Mouse (Mus musculus) heart, postnatal 10 days (tissue): ENCODE results near the gene Vmn2r109. TPM values are rescaled to one million over a fixed set of nuclear protein-coding genes. Genes with fewer than 3 reads are reported as not detected.
"Not testable (repeated sequence)": the region's sequence is repeated elsewhere in the genome, so short reads cannot be mapped to it uniquely, and the experiment has no call there.

Source experiments
- DNase-seq, 2 experiments: peaks; one replicate each; pipeline ENCODE4 v3.0.0; 2021
- intact Hi-C: fragments of 180-260 bp; cut with DNase I; formaldehyde crosslinking; loops from one replicate; pipeline ENCODE4 v1.15.1; 2025
- total RNA-seq, 2 experiments: library from RNA; stranded (reverse); gene quantifications; 2 replicates each; pipeline ENCODE4 v1.2.3; 2021

Vmn2r109 gene
- not detected for total RNA-seq

- intact Hi-C loops = no loop called here
Measured at GRCm38 (mm10) chr17:20564656-20565055, at the start of gene Vmn2r109. Gene Vmn2r109 (minus strand): TSS chr17:20564756.

GRCm38 (mm10) chr17:20596323-20596722, 31.8 kb upstream of the Vmn2r109 start, which contains the start of gene Vmn2r110:
Gene Vmn2r110 (minus strand): TSS chr17:20596423.
- DNase-seq = no peak

More at GRCm38 (mm10) chr17:20564656-20565055, at the start of gene Vmn2r109:
- DNase-seq = no peak

GRCm38 (mm10) chr17:20508247-20508646, 56.3 kb downstream of the Vmn2r109 start:
- intact Hi-C loops, DNase-seq: not testable (repeated sequence)

More at GRCm38 (mm10) chr17:20596323-20596722, 31.8 kb upstream of the Vmn2r109 start, which contains the start of gene Vmn2r110:
- intact Hi-C loops = no loop called here

- intact Hi-C loops = no loop called here
- no peak for DNase-seq
Measured at GRCm38 (mm10) chr17:20497858-20498257, 66.7 kb downstream of the Vmn2r109 start, which contains the start of gene Vmn1r225. Gene Vmn1r225 (plus strand): TSS chr17:20498158.

Other genes starting within 250 kb of the Vmn2r109 start
- not detected for gene Vmn2r107, start 219.5 kb downstream of the Vmn2r109 start, total RNA-seq
- gene Vmn1r224, start 150.6 kb downstream of the Vmn2r109 start, total RNA-seq = not detected
- not detected for gene Vmn2r108, start 83.4 kb downstream of the Vmn2r109 start, total RNA-seq
- gene Vmn1r225, start 66.6 kb downstream of the Vmn2r109 start, total RNA-seq = not detected
- gene Vmn2r110, start 31.7 kb upstream of the Vmn2r109 start, total RNA-seq = not detected
- not detected for gene Fpr-rs3, start 60.1 kb upstream of the Vmn2r109 start, total RNA-seq
- gene Vmn1r226, start 118.1 kb upstream of the Vmn2r109 start, total RNA-seq = not detected
- not detected for gene Vmn1r227, start 165.1 kb upstream of the Vmn2r109 start, total RNA-seq
- gene Vmn1r228, start 221.4 kb upstream of the Vmn2r109 start, total RNA-seq = not detected
- not detected for gene Vmn1r229, start 246.8 kb upstream of the Vmn2r109 start, total RNA-seq